ENCODE assay signal across 8 mouse cellular contexts in genomic region chr7:25301063-25301462, GRCm38 (mm10). TPM values are rescaled to one million over a fixed set of nuclear protein-coding genes. Genes with fewer than 3 reads are reported as not detected.
DNase-seq lines count a peak whose midpoint lies in the region; ATAC-seq and TF ChIP-seq lines count a peak whose summit lies in the region.

Gene Prr19 (plus strand): TSS chr7:25301411.

- no peak within 1 kb of the TSS for H3K4me2 ChIP-seq in kidney, postnatal 0 days (ENCODE audit: low read length)
- no peak within 1 kb of the TSS for H3K4me2 ChIP-seq in limb, embryonic 11.5 days (ENCODE audit: low read depth, severe bottlenecking)

- 62% methylated on average over 19 of the region's 19 CpGs for WGBS in kidney, postnatal 0 days
- WGBS in kidney, adult 2 months, result 66% methylated on average over 19 of the region's 19 CpGs
- 63% methylated on average over 19 of the region's 19 CpGs for WGBS in limb, embryonic 11.5 days

- no peak within 1 kb of the TSS for H3K9ac ChIP-seq in kidney, postnatal 0 days (ENCODE audit: low read depth, low read length)
- no peak within 1 kb of the TSS for H3K9ac ChIP-seq in limb, embryonic 11.5 days (ENCODE audit: low read length)

- TF ChIP-seq CTCF in kidney, postnatal 0 days (IDR thresholded peaks at IDR 0.05; ENCODE audit: low read depth), result no peak
- TF ChIP-seq CTCF in kidney, adult 2 months (conservative IDR thresholded peaks at IDR 0.05; ENCODE audit: insufficient read depth, insufficient read length, low read depth, low read length), result no peak

- TF ChIP-seq POLR2A in kidney, adult 2 months (IDR thresholded peaks at IDR 0.05; ENCODE audit: low read depth, low read length), result no peak

- peak; percentile 65 for DNase-seq in kidney, postnatal 0 days (ENCODE audit: low spot score)
- DNase-seq in kidney, adult 2 months, result no peak
- peak; percentile 41 for DNase-seq in brain, adult 2 months (ENCODE audit: low read depth, low spot score)
- DNase-seq in limb, embryonic 11.5 days (ENCODE audit: low spot score), result peak; percentile 56
- peak; percentile 60 for DNase-seq in retina, embryonic 14.5 days (ENCODE audit: low spot score)
- DNase-seq in urinary bladder, postnatal 10 days (ENCODE audit: low spot score), result no peak

- H3K27ac ChIP-seq in kidney, postnatal 0 days, result no peak within 1 kb of the TSS
- no peak within 1 kb of the TSS for H3K27ac ChIP-seq in kidney, adult 2 months (ENCODE audit: insufficient read depth, low read depth, low read length)
- no peak within 1 kb of the TSS for H3K27ac ChIP-seq in limb, embryonic 11.5 days (replicated peaks; ENCODE audit: low read depth, low read length)

- no peak within 1 kb of the TSS for H3K4me3 ChIP-seq in kidney, postnatal 0 days (replicated peaks; ENCODE audit: low read depth, low read length)
- no peak within 1 kb of the TSS for H3K4me3 ChIP-seq in kidney, adult 2 months (ENCODE audit: insufficient read depth, low read depth, low read length)
- H3K4me3 ChIP-seq in limb, embryonic 11.5 days (ENCODE audit: low read depth, low read length), result no peak within 1 kb of the TSS; the same call in 1 of the 2 replicates

- no peaks in the 10 kb centered on the region for H3K27me3 ChIP-seq in kidney, postnatal 0 days (ENCODE audit: insufficient read depth, low read length)
- no peaks in the 10 kb centered on the region for H3K27me3 ChIP-seq in kidney, adult 2 months (replicated peaks; ENCODE audit: control insufficient read depth, insufficient read depth, low read length)
- 0 out of 2 replicates have a peak, but pooled peaks cover 2% of the 10 kb centered on the region for H3K27me3 ChIP-seq in limb, embryonic 11.5 days (ENCODE audit: control insufficient read depth, insufficient read depth, low read length)

- ATAC-seq in kidney, postnatal 0 days (replicated peaks; ENCODE audit: low FRiP score, low read depth), result peak; percentile 25
- no peak for ATAC-seq in limb, embryonic 11.5 days (ENCODE audit: insufficient number of reproducible peaks, low FRiP score, low TSS enrichment, low read depth)
- no peak for ATAC-seq in activated CD4-positive, CD25-positive, alpha-beta regulatory T cell, adult 4 months
- ATAC-seq in CD4-positive, CD25-positive, alpha-beta regulatory T cell, adult 4 months, result no peak

- no peaks in the 10 kb centered on the region for H3K36me3 ChIP-seq in kidney, postnatal 0 days (ENCODE audit: insufficient read depth, low read length)
- H3K36me3 ChIP-seq in kidney, adult 2 months (ENCODE audit: control insufficient read depth, insufficient read depth, low read length), result no peaks in the 10 kb centered on the region
- H3K36me3 ChIP-seq in limb, embryonic 11.5 days (ENCODE audit: control insufficient read depth, insufficient read depth, low read length), result no peaks in the 10 kb centered on the region

- peaks cover 3% of the 10 kb centered on the region; the same call in 1 of the 2 replicates for H3K4me1 ChIP-seq in kidney, postnatal 0 days (replicated peaks; ENCODE audit: insufficient read depth, low read length)
- H3K4me1 ChIP-seq in kidney, adult 2 months (ENCODE audit: control insufficient read depth, insufficient read depth, low read length), result no peaks in the 10 kb centered on the region; the same call in 1 of the 2 replicates
- H3K4me1 ChIP-seq in limb, embryonic 11.5 days (ENCODE audit: control insufficient read depth, insufficient read depth, low read length), result peaks cover 13% of the 10 kb centered on the region; the same call in 1 of the 2 replicates

- H3K9me3 ChIP-seq in kidney, postnatal 0 days (replicated peaks; ENCODE audit: low read length), result no peaks in the 10 kb centered on the region
- no peaks in the 10 kb centered on the region for H3K9me3 ChIP-seq in limb, embryonic 11.5 days (ENCODE audit: control insufficient read depth, low read length)

RNA-seq across cellular contexts. Expression of gene Prr19, which starts in this region (rescaled TPM):
- polyA plus RNA-seq in kidney, postnatal 0 days (2015; fragmentation: Nextera tagmentation; extraction: Ambion mirVana), result 0.21 and 0.26 TPM in 2 replicates
- 0.08 TPM in 1 of 2 replicates, not detected in the other for polyA plus RNA-seq in kidney, adult 2 months (2012; rRNA removed)
- 1.1 and 1.4 TPM in 2 replicates for polyA plus RNA-seq in limb, embryonic 11.5 days (2014; fragmentation: Nextera tagmentation; extraction: Ambion mirVana)
- not detected for polyA plus RNA-seq in activated CD4-positive, CD25-positive, alpha-beta regulatory T cell, adult 4 months (2017; shearing (Covaris generic))
- polyA plus RNA-seq in CD4-positive, CD25-positive, alpha-beta regulatory T cell, adult 4 months (2017; shearing (Covaris generic)), result not detected

Comparison
In these comparisons a context has a peak if more than half of its experiments do, and no peak if none do; other contexts are left out.
1. Peak in DNase-seq and ATAC-seq in kidney, postnatal 0 days; RNA of the gene not detected or under 1 TPM.
2. DNase-seq: peak in brain, adult 2 months (single experiment), limb, embryonic 11.5 days (single experiment) and retina, embryonic 14.5 days (single experiment); none in kidney, adult 2 months (single experiment) and urinary bladder, postnatal 10 days (single experiment).